Mouse (Mus musculus) neural tube, embryonic 10.5 days (tissue): Measurements from ENCODE around the gene Canx.

Source experiments
- DNase-seq: peaks from one replicate; pipeline ENCODE4 v3.0.0-alpha.2; 2017; ENCODE audit warnings: low spot score; ENCODE audit errors: extremely low spot score

The Canx gene

DNA sequence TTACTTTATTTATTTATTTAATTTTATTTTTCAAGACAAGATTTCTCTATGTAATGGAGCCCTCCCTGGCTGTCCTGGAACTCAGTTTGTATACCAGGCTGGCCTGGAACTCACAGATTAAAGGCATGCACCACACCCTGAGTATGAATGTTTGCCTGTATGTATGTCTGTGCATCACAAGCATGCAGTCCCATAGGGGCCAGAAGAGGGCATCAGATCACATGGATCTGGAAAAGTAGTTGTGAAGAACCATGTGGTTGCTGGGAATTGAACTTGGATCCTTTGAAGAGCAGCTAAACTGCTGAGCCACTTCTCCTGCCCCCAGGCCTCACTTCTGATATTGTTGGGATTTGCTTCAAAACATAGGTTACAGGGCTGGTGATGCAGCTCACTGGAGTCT is 48.4 kb downstream of the Canx start:
- DNase-seq, result no peak

DNA sequence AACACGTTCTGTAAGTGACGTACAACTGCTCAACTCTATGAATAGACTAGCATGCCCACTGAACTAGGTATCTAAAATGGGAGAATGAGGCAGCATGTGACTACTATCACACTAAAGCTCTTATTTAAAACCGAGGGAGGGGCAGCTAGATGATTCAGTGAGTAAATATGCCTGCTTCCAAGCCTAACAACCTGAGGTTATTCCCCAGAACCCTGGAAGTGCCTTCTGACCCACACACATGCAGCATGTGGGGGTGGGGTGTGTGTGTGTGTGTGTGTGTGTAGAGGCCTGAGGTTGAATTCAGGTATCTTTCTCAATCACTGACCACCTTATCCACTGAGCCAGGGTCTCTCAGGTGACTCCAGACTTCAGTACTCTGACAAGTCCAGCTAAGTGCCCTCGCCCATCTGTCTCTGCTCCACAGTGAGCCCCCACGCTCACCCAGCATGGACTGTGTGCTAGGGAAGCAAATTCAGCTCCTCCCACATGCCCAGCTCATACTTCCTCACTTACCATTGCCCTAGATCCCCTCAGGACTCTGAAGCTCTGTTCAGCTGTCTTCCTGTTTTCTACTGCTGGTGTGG is 49.8 kb downstream of the Canx start:
- DNase-seq, result no peak

DNA sequence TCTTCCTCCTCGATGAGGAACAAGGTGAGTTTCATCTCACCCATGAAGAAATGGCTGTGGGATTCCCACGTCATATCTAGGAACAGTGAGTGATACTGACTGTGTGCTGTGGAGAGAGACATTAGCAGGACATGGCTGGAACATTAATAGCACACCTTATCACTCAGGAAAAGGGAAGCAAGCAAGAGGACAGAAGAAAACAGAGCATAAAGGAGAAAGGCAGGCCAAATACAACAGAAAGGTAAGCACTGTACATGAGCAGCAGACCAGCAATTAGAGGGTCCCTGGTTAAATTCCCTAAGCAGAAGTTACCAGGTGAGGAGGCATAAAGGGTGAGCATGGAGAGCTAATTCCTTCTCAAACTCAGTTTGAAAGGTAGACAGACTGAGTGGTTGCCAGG is 50.4 kb downstream of the Canx start:
- DNase-seq, result no peak

- no peak for DNase-seq
Measured at GRCm38 (mm10) chr11:50272819-50273218, 52.7 kb downstream of the Canx start.

DNA sequence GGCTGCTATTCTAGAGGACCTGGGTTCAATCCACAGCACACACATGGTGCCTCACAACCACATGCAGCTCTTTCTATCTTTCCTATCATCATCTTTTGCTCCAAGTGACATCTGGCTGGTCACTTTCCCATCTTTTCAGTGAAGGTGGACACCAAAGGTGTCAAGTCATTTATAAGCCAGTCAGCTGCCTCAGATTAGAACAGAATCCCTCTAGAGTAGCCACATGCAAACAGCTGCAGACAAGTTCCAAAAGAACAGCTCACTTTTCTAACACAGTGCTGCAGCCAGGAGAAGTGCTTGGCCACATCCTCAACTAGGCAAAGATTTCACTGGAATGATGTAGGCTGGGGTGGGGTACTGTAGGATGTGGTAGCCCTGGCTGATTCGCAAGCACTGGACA is 55.6 kb downstream of the Canx start:
- no peak for DNase-seq

DNA sequence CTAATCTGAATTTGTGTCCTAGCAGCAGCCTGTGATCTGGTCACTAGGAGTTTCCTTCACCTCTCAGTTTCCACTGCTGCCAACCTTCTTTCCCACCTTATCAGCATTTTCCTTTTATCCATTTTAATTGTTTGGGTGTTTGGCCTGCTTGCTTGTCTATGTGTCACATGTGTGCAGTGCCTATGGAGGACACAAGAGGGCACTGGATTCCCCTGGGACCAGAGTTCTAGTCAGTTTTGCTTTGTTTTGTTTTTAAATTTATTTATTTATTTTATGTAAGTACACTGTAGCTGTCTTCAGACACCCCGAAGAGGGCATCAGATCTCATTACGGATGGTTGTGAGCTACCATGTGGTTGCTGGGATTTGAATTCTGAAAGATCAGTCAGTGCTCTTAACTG is 56.3 kb downstream of the Canx start:
- no peak for DNase-seq

GRCm38 (mm10) chr11:50266997-50267396 is 58.5 kb downstream of the Canx start:
- DNase-seq, result no peak

DNA sequence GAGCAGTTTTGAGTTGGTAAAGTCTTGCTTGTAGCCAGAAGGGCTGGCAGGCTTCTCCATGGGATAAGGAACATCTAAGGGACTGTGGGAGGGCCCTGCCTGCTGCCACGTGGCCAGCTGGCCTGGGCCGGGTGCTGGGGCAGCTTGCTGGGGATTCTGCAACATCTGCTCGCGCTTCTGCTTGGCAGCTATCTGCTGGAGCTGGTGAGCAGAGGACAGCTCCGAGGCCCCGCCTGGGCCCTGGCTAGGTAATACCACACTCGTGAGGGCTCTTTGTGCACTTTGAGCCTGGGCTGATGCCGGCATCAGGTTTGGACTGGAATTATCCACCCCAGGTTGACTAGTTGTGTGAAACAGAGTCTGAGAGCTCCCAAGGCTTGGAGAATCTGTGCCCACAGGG is 59.5 kb downstream of the Canx start:
- DNase-seq, result no peak

DNA sequence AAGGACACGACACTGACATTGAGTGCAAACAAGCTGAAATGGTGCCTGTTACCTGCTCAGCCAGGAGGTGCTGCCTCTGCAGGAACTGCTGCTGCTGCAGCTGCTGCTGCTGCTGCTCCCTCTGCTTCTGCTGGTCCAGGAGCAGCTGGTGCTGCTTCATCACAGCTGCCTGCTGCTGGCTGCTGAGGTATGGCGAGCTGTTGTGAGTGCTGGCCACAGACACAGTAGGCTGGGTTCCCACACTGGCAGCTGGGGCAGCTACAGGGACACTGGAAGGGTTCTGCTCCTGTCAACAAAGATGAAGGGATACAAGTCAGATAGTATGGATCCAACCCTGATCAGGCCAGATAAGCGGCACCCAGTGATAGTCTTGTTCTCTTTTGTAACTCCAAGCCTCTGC is 62.3 kb downstream of the Canx start:
- DNase-seq, result no peak

DNA sequence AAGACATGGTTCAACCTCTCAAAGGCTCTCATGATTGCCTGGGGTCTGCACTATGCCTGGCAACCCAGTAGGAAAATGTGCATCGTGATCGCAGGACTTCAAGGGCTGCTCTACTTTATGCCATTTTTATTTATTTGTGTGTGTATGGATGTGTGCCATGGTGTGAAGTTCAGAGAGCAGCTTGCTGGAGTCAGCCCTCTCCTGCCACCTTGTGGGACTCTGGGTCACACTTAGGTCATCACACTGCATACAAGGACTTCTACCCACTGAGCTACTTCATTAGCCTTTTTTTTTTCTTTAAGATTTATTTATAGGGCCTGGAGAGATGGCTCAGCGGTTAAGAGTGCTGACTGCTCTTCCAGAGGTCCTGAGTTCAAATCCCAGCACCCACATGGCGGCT is 63.5 kb downstream of the Canx start:
- DNase-seq, result no peak

DNA sequence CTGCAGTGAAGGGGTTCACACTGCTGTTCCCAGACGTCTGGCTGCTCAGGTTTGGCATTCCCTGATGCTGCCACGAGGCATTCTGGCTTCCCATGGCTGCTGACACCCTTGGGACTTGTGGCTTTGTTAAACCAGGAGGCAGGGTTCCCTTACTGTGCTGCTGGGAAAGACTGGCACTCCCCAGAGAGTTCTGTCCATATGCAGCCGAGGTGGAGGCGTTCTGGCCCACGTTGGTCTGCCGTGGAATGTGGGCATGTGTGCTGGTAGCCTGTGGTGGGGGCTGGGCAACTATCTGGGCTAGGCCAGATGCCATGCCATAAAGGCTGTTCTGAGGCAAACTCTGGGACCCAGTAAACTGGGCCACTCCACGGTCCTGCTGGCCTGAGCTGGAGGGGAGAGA is 67.2 kb downstream of the Canx start:
- DNase-seq, result no peak

DNA sequence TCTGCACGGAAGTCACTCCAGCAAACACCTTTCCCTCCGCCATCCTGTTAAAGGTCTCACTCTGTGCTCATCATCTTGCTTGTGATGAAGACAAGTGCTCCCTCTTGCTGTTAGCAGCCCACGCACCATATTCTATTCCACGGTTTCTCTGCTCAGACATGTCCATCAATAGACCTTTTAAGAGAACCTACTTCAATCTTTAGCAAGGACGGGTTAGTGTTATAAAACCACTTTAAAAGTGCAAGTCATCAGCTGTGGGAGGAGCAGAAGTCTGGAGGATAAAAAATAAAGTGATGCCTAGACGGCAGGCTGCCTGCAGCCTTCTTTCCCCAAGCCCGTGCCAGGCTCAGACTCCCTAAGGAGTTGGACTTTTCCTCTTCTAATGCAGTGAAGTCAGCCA is 68.9 kb downstream of the Canx start:
- no peak for DNase-seq

DNA sequence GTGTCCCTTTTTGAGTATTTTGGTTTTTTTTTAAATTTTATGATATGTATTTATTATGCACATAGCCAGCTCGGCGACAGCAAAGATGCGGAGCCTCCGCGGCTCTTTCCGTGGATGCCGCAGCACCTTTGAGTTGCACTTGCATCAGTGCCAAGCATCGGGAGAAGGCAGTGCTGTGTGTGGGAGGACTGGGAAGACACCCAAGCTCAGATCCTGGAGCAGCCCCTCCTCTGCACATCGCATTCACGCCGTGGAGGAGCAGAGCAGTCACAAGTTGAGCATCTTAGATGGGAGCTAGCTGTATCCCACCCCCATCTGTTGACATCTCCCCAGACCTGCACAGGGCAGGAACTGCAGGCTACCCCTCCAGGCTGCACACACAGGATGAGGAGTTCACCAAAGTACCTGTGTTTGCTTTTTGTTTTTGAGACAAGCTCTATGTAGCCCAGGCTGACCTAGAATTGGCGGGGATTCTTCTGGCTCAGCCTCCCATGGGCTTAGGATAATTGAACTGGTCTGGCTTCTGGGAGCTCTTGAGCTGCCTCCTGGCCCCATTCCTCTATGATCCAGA is 71.4 kb downstream of the Canx start:
- no peak for DNase-seq

DNA sequence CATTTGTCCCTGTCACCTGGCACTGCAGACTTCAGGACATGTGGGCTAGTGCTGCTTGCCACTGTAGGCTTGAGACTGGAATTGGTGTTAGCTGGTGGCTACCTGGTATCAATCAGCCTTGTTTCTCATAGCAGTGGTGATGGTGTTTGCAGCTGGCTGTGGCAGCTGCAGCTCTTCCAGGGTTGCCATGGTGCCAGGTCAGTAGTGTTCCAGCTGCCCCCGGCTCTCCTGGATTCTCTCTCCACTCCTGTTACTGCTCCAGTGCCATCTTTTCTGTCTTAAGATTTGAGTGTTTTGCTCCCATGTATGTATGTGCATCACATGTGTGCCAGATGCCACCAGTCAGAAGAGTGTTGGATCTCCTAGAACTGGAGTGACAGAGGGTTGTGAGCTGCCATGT is 72.1 kb downstream of the Canx start:
- no peak for DNase-seq

DNA sequence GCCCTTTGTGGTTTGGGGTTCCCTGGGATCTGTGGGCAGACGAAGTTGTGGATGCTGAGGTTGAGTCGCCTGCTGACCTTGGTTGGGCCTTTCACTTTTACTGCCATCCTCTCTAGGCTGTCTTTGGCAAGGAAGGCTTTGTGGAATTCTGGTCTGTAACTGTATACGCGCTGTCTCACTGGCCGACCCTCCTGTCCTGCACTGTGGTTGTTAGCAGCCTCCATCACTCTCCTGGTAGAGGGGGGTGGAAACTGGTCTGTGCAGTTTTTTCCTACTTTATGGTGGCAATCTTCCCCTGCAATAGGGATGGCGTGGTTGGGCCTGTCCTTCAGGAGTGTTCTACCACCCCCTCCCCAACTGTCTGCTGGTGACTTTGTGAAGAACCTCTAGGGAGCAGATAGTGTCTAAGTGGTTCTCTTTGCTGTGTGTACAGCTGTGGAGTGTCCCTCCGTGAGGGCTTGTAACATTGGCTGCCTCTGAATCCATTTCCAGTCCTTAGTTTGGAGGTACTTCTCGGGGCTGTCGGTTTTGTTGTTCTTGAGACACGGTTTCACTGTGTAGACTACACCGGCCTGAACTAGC is 72.7 kb downstream of the Canx start:
- no peak for DNase-seq

DNA sequence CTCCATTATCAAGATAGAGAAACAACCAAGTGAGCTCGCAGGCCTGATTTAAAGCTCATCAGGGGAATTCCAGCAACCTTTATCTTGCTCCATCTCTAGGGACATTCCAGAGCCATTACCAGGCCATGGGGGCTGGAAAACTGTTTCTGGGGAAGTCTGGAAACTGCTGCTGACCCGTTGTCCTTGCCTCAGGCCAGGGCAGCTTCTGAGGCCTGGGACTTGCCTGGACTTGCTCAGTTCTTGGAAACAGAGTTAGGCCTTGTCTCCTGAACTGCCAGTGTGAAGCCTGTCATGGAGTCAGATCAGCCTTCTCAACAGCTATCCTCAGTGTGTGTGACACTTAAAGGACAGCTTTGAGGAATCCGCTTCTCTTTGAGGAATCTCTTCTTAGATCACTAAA is 73.3 kb downstream of the Canx start:
- no peak for DNase-seq

DNA sequence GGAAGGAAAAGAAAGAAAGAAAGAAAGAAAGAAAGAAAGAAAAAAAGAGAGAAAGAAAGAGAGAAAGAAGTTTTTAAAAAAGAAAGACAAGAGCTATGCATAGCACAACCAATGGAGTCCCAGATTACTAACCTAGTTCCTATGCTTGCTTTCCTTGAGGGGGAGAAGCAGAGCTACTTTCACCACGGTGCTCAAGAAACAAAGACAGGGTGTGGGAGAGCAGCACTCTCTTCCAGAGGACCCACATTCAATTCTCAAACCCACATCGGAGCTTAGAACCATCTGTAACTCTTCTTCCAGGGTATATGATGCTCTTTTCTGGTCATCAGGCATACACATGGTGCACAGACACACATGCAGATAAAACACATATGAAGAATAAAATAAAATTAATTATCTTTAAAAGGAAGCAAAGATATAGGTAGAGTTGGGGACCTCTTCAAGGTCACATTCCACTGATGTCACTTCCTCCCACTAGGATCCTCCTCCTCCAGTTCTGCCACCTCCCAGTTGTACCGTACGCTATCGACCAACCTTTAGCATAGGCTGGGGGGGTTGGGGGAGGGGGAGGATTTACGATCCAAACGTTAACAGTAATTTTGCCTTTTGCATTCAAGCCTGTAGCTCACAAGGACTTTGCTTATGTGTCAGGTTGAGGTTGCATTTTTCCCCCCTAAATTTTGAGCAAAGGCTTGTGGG is 76.9 kb downstream of the Canx start:
- DNase-seq, result no peak

GRCm38 (mm10) chr11:50245269-50245668 is 80.2 kb downstream of the Canx start:
- no peak for DNase-seq
